Comparison of ENCODE assay signal across 9 mouse cellular contexts in genomic region chr1:120390336-120390735, GRCm38 (mm10). TPM values are rescaled to one million over a fixed set of nuclear protein-coding genes. Genes with fewer than 3 reads are reported as not detected.
A peak's percentile ranks its signal among the peaks of the same experiment; 100 is the strongest.
DNase-seq lines count a peak whose midpoint lies in the region; ATAC-seq and TF ChIP-seq lines count a peak whose summit lies in the region.
"Had no signal": no experiment of that assay in that cellular context is flagged by ENCODE, and none has a peak within 500 bp of the region (broad histone marks: within the 10 kb centered on the region; RNA-seq: fewer than 3 reads in every experiment).

No protein-coding gene starts in this region.

- no peak overlapping the region for H3K4me2 ChIP-seq in midbrain, postnatal 0 days (ENCODE audit: low read depth, low read length, poor library complexity, severe bottlenecking)

- no peak overlapping the region for H3K27ac ChIP-seq in ES-E14 (ENCODE audit: insufficient read depth, low read depth, low read length, poor library complexity, severe bottlenecking)
- H3K27ac ChIP-seq in midbrain, postnatal 0 days (ENCODE audit: low read depth, low read length), result no peak overlapping the region

- no peak overlapping the region for H3K4me3 ChIP-seq in ES-E14 (ENCODE audit: insufficient read depth in 1 of 2, low read depth in 1 of 2, low read length in 2 of 2, poor library complexity in 1 of 2, severe bottlenecking in 1 of 2)
- no peak overlapping the region for H3K4me3 ChIP-seq in midbrain, postnatal 0 days (ENCODE audit: low read depth, low read length)

- in situ Hi-C loops in ES-E14 (cut with MboI; ENCODE audit: low sequenced_read_pairs in 2 of 2, unreplicated experiment in 2 of 2), result no loop called here

- H3K9me3 ChIP-seq in ES-E14 (ENCODE audit: control insufficient read depth, insufficient read depth, low read depth, low read length), result no peaks in the 10 kb centered on the region
- no peaks in the 10 kb centered on the region for H3K9me3 ChIP-seq in midbrain, postnatal 0 days (ENCODE audit: low read length)

- no peaks in the 10 kb centered on the region for H3K36me3 ChIP-seq in ES-E14 (ENCODE audit: control insufficient read depth, insufficient read depth, low read length, poor library complexity, severe bottlenecking)
- no peaks in the 10 kb centered on the region for H3K36me3 ChIP-seq in midbrain, postnatal 0 days (ENCODE audit: insufficient read depth, low read length)

- no peaks in the 10 kb centered on the region for H3K27me3 ChIP-seq in midbrain, postnatal 0 days (ENCODE audit: insufficient read depth, low read length)

- peak; percentile 48 to 66 for DNase-seq in heart, postnatal 10 days
- no peak for DNase-seq in heart, adult 8-10 months (ENCODE audit: low spot score)
- DNase-seq in ES-E14 (ENCODE audit: low read depth, low spot score), result peak; percentile 57
- peak; percentile 32 for DNase-seq in c-Kit-positive CD71-negative TER-119-negative erythroid progenitor cells, embryonic 14.5 days (ENCODE audit: low read depth)
- peak; percentile 58 for DNase-seq in kidney, postnatal 14 days
- peak; percentile 71 for DNase-seq in midbrain, postnatal 0 days (ENCODE audit: low spot score)
- DNase-seq in layer of hippocampus, adult 9-11 months, result no peak
- no peak for DNase-seq in thymus, postnatal 36 days

- TF ChIP-seq CTCF in midbrain, postnatal 0 days (IDR thresholded peaks at IDR 0.05), result no peak

- no peak overlapping the region for H3K9ac ChIP-seq in ES-E14 (ENCODE audit: insufficient read depth, low read depth, low read length, poor library complexity, severe bottlenecking)
- H3K9ac ChIP-seq in midbrain, postnatal 0 days (replicated peaks; ENCODE audit: low read length, poor library complexity, severe bottlenecking), result no peak overlapping the region

- no peaks in the 10 kb centered on the region for H3K4me1 ChIP-seq in ES-E14 (ENCODE audit: control insufficient read depth in 2 of 2, insufficient read depth in 2 of 2, low read length in 2 of 2, poor library complexity in 1 of 2)
- no peaks in the 10 kb centered on the region for H3K4me1 ChIP-seq in midbrain, postnatal 0 days (ENCODE audit: insufficient read depth, low read length)

- intact Hi-C loops in heart, postnatal 10 days (cut with DNase I), result no loop called here

- WGBS in midbrain, postnatal 0 days, result 3% methylated on average over 11 of the region's 11 CpGs

- ATAC-seq in midbrain, postnatal 0 days (ENCODE audit: low FRiP score), result no peak

TF ChIP-seq in ES-E14, 5 proteins besides CTCF, POLR2A, EP300 and RAD21:
- TF ChIP-seq CHD2 (IDR thresholded peaks at IDR 0.05; ENCODE audit: low read depth, low read length), result no peak
- no peak for TF ChIP-seq ZC3H11A (IDR thresholded peaks at IDR 0.05; ENCODE audit: borderline replicate concordance, low read depth, low read length)
- TF ChIP-seq MAFK (IDR thresholded peaks at IDR 0.05; ENCODE audit: insufficient read depth, low read depth, low read length), result no peak
- no peak for TF ChIP-seq ZNF384 (IDR thresholded peaks at IDR 0.05; ENCODE audit: low read depth, low read length)
- no peak for TF ChIP-seq HCFC1 (IDR thresholded peaks at IDR 0.05; ENCODE audit: borderline replicate concordance, insufficient read depth, low read length)
TF ChIP-seq in ES-E14: peak in this region for 0.

RNA-seq across cellular contexts. Expression of gene C1ql2, which starts 50.0 kb away (rescaled TPM):
- not detected for total RNA-seq in heart, postnatal 10 days (2021)
- under 1 TPM in 1 of 4 experiments, not detected in 3; 0.14 TPM for total RNA-seq in heart, adult 8-10 months (2022)
- 0.49 TPM in 1 of 2 replicates, not detected in the other for total RNA-seq in ES-E14 (2012; rRNA removed)
- total RNA-seq in midbrain, postnatal 0 days (2014; rRNA removed), result 27.2 and 31.0 TPM in 2 replicates
- polyA plus RNA-seq in midbrain, postnatal 0 days (2015; fragmentation: Nextera tagmentation; extraction: Ambion mirVana), result 24.1 and 26.7 TPM in 2 replicates
- polyA plus RNA-seq: large intestine, adult 2 months had no signal

Comparison
In these comparisons a context has a peak if more than half of its experiments do, and no peak if none do; other contexts are left out.
1. DNase-seq: peak in heart, postnatal 10 days (2 of 2), ES-E14 (single experiment), c-Kit-positive CD71-negative TER-119-negative erythroid progenitor cells, embryonic 14.5 days (single experiment), kidney, postnatal 14 days (single experiment) and midbrain, postnatal 0 days (single experiment); none in heart, adult 8-10 months (single experiment), layer of hippocampus, adult 9-11 months (single experiment) and thymus, postnatal 36 days (0 of 2).
2. RNA of gene C1ql2, which starts 50.0 kb away (total RNA-seq): 27.2 to 31.0 TPM in midbrain, postnatal 0 days; 0.49 TPM in ES-E14, 0.14 TPM in heart, adult 8-10 months and not detected in heart, postnatal 10 days; every median in the first group is over 10 times any median in the second.